Mouse (Mus musculus) right cerebral cortex, postnatal 10 days (tissue): ENCODE data around the gene Uchl5.

Experiments used
- DNase-seq, 2 experiments: peaks; one replicate each; pipeline ENCODE4 v3.0.0; 2021; ENCODE audit warnings: low spot score in 2 of 2

The Uchl5 gene

DNA sequence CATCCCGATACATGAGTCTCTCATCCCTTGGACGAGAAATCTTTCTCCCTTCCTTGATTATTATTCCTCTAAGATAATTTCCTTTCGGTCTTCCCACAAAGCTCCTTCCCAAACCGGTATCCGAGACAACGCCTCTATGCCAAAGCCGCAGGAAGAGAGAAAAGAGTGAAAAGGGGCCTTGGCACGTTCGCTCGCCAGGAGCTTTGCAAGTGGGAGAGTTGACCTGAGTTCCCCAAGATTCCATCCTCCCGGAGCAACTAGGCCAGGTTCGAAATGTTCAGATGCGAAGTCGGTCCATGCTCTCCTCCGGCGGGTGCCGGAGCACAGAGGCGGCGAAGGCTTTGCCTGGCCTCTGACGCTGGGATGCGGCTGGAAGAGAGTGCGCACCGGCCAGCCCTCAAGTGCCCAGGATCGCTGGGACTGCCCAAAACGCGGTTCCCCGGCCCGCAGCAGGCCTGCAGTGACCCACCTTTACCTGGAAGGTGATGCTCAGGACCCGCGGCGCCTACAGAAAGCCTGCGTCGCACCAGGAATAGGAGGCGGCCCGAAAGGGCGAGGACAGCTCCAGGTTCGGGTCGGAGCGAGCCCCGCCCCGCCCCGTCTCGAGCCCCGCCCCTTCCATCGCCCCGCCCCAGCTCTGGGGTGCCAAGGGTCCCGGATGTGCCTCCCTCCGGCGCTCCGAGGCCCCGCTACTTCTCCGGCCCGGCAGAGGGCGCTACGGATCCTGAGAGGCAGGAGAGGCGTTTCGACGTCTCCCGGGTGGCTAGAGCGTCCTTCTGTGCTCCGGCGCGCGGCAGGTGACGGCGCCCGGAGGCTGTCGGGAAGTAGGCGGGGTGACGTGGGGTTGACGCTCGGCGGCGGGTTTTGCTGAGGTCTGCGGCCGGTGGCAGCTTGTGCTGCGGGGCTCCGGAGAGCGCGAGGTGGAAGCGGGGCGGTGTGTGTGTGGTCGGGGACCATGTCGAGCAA, at the start of gene Uchl5, which contains the start of gene Trove2:
Uchl5 (plus strand) TSS at position 827 of the 966 bp plus-strand sequence.
Trove2 (minus strand) TSS at position 623 of the 966 bp plus-strand sequence.
- DNase-seq: peak; percentile 97 to 99

DNA sequence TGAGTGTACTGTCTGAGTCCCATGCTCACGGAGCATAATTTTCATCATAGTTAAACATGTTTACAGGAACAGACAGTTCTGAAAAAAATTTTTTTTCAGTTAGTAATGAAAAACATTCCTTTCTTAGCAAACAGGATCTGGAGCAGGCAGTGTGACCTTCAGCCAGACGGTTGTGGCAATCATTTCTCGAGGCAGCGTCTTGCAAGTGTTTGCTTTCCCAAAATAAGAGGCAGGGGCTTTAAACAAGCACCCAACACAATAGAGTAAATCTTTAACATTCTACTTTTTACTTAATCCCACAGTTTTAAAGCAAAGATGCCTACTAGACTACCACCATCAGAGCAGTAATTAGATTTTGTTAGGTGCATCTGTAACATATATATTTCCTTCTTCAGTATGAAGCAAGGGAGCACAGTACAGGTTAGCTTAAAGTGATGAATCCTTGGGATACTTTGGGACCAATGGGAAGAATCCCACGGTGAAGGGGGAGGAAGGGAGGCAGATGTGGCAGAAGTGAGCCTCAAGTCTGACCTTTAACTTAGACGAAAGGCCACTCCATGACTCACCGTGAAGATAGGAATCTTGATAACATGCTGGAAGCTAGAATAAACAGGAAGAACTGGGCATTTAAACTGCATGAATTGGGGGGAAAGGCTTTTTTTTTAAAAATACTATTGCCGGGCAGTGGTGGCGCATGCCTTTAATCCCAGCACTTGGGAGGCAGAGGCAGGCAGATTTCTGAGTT, 49.2 kb upstream of the Uchl5 start:
- no peak for DNase-seq

DNA sequence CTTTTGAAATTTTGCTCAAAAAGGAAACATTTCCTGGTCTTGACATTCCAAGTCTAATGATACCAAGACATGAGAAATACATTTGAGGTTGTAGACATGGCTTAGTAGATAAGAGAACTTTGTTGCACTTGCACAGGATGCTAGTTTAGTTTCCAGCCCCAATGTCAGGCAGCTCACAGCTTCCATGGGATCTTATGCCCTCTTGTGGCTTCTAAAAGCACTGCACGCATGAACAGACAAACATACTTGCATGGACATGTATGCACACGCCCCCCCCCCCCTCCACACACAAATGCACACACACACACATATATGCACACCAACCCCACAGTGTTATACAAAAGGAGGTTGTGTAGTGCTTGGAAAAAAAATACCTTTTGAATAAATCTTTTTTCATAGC, 46.2 kb upstream of the Uchl5 start:
- no peak for DNase-seq

DNA sequence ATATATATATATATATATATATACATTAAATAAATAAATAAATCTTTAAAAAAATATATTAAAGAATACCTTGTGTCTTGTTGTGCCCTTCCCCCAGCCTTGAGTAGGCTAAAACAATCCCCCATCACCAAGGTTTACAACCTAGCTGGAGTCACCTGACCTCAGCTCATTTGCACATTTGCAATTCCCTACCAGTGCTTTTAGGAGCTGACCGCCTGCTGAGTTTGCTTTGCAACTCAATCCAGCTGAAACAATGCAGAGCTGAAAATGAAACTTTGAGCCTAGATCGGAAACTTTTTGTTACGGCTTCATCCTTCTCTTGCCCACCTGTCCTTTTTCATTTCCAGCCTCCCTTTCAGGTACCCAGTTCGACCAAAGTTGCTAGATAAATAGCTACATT, 45.4 kb upstream of the Uchl5 start:
- DNase-seq: no peak

DNA sequence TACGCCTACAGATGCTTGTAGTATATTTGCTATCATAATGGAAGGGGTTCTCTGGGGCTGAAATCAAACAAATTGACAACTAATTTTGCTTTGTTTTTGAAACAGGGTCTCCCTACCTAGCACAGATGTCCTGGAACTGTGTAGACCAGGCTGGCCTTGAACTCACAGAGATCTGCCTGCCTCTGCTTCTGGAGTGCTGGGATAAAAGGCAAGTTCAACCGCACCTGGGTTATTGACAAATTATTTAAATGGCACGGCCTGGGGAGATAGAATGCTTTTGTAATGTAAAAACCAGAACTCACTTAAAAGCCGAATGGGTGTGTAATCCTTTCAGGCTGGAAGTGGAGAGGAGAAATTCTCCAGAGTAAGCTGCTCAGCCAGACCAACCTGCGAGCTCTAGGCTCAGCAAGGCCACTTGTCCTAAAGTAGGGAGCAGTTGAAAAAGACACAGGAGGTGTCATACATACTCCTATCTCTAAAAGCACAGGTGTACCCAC, 43.1 kb upstream of the Uchl5 start:
- no peak for DNase-seq

DNA sequence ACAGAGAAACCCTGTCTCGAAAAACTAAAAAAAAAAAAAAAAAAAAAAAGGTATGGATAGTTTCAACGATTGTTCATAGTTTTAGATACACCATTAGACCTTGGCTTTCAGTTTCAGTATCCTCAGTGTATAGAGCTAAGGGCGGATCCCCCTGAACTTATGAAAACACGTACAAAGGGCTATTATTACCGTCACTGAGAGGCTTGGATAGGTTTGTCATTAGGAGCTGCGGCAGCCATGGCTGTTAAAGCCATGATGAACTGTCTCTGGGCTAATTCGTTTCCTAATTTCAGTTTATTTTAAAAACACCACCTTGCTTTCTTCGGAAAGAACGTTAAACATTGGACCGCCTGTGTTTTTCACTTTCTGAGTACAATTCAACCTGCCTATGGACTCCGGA, 38.3 kb upstream of the Uchl5 start:
- DNase-seq: no peak

DNA sequence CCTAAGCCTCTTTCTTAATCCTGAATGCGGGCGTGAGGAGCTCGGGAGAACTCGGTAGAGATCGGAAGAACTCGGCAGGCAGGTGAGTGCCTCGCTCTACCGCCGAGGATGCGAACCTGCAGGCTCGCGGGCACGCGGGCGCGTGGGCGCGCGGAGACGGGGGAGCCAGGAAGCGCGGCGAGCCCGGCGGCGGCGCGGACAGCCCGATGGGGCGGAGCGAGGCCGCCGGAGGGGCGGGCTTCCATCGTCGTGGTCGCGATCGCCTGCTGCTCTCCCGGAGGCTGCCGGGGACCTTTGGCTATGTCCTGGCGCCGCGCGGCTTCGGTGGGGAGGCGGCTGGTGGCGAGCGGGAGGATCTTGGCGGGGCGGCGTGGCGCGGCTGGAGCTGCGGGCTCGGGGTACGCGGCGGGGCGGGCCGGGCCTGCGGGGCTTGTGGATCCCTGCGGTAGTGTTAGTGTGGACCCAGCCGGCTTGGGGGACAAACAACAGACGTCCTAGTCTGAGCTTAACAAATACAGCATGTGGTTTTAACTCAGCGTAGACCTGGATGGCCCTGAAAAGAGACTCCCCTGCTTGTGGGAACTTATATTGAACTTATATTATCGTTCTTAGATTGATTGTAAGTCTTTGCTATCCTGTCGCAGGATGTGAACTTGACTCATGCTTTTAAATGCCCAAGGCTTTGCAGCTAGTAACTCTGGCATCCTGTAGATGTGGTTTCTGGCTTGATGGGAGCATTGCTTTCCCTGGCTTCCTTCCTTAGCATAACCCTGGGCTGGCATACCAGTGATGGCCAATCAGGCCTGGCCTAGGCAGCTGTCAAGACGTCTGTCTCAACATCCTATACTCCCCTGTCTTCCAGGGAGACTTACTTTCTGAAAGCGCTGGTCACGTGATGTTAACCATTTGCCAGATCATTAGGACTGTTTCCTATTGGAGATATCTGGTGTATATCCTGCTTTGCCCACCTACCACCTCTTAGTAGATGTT, 37.4 kb upstream of the Uchl5 start:
- peak; percentile 93 to 94 for DNase-seq

DNA sequence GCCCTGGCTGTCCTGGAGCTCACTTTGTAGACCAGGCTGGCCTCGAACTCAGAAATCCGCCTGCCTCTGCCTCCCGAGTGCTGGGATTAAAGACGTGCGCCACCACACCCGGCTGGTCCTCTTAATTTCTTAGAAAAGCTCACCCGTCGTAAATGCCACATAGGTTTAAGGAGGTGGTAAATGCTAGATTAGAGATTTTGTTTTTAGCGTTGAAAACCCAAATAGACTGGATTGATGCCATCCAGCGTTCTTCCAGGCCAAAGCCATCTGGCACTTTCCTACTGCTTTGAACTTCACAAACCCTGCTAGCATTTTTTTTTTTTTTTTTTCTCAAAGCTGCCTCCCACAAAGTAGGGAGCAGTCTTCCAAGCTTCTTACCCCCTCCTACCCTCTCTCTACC, 36.5 kb upstream of the Uchl5 start:
- peak in 1 of 2 experiments; percentile 27 for DNase-seq

DNA sequence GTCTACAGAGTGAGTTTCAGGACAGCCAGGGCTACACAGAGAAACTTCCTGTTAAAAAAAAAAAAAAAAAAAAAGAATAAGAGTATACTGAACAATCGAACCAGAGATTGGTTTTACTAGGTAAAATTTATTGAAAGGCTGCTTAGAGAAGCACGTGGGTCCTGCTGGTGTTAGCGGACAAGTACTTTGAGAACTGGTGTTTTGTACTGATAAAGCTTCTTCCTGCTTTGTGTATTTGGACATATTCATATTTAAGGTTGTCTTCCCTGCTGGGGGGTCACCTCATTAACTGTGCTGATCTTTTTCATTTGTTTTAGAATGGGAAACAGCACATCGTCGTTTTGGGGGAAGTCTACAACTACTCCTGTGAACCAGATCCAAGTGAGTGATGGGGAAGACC, 35.7 kb upstream of the Uchl5 start:
- DNase-seq: no peak

DNA sequence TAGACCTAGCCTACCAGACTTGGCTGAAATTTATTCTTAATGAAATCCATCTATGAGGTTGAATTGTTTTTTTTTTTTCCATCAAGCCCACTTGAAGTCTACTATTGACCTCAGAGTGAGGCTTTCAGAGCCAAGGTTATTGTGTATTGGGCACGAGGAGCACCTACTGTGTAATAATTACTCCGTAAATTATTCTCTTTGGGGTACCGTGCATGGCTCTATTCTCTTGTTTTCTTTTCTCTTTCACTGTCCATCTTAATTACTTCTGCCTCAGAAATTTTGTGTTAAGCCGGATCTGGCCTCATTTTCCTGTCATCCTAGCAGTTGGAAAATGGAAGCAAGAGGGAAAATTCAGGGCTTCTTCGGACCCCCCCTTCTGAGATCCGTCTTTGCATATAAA, 34.9 kb upstream of the Uchl5 start:
- no peak for DNase-seq

DNA sequence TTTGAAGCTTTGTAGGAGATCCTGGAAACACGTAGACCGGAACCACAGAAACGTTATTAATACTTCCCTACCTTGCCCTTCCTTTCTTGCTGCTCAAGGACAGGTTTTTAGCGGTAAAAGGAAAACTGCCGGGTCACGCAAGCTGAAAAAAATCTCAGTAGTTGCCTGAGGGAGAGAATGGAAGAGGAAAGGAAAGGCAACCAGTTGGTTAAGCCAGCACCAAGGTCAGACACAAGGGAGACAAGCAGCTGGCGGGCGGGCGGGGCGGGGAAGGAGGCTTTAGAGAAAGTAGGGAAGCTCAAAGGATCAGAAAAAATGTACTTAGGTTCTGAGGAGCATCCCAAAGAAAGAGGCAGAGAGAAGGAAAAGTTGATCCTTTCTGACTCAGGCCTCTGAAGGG, 31.2 kb upstream of the Uchl5 start:
- DNase-seq: no peak

DNA sequence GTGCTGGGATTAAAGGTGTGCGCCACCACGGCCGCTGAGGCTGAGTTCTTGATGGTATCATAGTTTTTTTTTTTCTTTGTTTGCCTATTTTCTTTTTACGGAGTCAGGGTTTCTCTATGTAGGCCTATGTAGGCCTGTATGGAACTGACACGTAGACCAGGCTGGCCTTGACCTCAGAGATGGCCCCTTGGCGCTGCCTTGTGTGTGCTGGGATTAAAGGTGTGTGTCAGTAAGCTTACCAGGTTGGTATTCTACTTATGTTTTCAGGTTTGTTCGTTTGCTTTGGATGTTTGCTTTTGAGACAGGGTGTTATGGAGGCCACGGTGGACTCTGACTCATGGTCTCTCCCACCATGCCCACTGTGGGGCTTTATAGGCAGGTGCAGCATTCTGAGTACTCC, 14.9 kb upstream of the Uchl5 start:
- no peak for DNase-seq

DNA sequence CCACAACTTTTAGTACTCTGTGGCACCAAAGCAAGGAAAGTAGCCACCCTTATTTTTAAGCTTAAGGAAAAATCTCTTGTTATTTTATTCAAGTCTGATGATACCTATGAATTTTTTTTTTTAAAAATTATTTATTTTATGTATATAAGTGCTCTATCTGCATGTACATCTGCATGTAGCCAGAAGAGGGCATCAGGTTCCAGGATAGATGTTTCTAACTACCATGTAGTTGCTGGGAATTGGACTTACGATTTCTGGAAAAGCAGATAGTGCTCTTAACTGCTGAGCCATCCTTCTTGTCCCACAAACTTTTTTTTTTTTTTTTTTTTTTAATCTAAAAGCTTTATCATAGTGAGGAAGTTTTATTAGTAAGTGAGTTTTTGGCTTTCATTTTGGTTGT, 12.6 kb upstream of the Uchl5 start:
- no peak for DNase-seq

DNA sequence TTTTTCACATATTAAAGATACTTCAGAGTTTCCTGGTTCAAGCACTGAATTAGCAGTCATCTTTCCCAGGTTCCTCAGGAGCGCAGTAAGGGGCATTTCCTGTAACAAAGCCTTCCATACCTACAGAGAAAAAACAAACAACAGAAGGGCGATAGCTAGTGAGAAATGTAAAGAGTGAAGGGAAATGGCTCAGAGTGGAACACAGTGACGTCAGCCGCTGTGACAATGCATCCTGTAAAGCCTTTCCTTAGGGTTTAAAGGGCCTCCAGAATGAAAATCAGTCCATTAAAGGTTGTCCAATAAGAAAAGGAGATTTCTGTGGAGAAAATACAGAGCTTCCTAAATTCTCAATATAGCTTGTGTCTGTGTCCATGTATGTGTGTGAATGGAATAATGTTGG, 11.3 kb upstream of the Uchl5 start:
- DNase-seq: no peak

DNA sequence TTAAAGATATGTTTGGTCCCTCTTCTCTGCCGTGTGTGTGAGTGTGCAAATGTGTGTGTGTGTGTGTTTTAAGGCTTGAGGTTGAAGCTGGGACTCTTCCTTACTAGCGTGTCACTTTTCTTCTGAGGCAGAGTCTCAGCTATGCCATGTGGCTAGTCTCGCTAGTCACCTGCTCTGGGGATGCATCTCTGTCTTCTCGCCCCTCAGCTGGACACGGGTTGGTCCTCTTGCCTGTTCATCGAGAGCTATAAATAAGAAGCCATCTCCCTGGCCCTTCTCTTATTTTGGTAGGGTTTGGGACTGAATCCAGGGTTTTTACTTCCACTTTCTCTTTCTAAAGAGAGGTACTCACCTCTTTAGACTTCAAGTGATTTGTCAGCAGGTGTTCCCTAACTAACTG, 10.8 kb upstream of the Uchl5 start:
- DNase-seq: no peak

DNA sequence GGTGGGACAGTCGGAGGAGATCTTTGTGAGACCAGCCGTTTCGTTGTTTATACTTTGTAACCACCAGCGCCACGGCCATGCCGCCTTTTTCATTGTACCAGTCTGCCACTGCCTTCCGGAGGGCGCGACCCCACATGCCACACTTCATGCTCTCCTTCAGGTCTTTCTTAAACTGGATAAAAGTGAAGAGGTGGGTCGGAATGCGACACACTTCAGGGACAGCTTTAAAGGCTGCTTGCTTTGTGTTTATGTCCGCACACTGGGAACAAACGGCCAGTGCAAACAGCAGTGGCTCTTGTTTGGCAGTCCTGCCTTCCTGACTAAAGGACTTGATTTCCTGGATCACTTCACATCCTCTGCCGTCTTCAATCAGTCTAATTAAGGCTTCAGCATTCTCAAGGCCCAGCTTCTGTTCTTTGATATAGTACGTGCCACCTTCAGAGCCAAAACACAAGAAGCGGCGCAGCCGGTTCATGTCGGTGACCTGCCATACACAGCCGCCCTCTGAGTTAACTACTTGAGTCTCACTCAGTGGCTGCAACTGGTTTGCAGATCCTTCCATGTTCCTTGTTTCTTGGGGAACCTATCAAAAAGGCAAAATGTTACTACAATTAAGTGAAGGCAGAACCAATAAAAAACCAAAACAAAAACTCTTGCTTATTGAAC, 6.5 kb upstream of the Uchl5 start:
- no peak for DNase-seq

DNA sequence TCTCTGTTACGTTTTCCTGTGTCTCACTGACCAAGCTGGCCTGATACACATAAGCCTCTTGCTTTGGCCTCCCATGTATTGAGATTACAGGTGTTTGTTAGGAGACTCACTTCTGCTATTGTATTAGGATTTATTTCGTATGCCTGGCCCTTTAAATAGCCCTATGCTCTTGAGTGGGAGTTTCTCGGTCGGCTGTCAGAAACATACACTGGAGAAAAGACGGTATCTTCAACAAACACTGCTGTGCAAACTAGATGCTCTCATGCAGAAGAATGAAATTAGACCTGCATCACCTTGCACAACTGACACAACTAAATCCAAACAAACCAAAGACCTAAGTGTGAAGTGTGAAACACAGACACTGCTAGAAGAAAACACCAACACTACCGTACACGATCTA, 4.0 kb upstream of the Uchl5 start:
- DNase-seq: no peak

DNA sequence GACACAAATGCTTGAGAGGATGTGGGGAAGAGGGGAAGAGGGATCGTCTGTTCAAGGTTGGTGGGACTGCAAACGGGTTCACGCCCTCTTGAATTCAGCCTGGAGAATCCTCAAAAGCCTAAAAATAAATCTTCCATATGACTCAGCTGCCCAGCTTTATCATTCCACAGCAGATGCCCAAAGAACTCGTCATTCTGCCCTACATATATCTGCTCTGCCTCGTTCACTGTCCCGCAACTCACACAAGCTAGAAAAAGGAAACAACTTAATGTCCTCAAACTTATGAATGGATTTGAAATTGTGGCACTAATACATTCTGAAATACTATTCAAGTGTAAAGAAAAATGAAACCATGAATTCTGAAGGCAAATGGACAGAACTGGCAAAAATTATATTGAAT, 3.2 kb upstream of the Uchl5 start:
- no peak for DNase-seq

DNA sequence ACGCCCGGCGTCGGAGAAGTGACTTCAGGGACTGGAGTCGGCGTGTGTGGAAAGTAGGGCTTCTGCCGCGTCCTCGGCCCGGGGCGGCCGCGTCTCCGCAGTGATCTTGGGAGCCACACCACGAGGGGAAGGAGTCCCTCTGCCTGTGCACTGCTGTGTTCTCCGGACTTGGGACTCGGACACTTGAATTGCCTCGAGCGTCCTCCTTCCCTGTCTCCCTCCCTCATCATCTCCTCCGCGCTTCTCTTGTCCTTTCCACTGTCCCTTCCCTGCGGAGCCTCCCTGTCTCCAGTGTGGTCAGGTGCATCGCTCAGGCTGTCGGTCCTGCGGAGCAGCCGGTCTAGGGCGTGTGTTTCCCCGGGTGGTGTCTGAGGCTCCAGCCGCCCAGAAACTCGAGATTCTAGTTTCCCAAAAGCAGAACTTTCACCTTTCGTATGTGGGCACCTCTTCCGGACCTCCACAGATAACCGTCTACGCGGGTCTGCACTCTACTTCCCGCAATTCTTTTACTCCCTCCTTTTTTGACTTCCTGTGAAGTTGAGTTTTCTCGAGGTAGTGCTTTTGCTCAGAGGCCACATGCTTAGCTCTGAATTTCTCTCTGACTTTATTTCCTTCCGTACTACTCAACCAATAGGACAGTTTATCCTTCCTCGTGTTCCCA, 616 bp downstream of the Uchl5 start:
- peak in 1 of 2 experiments; percentile 52 for DNase-seq

DNA sequence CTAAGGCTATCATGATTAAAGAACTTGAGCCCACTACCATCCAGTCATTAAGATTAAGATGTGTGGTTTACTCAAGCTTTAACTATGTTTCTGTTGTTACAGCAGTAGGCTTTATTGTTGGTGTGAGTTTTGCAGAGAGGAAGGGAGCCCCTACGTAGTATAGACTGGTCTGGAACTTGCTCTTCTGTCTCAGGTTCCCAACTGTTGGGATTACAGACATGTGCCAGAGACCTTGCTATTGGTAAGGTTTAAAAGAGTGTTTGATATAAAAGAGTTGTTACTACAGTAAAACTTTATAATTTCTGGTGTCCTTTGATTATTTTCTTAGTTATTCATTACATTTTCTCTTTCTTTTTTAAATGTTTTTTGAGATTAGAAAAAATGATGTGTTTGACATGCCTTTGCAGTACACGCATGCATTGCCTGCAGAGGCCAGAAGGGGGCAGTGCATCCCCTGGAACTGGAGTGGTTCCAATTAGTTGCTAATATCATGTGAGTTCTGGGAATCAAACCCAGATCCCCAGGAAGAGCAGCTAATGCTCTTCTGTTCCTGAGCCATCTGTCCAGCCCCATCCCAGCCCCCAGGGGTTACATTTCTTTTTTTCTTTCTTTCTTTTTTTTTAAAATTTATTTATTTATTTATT, 11.6 kb downstream of the Uchl5 start:
- DNase-seq: no peak
